Mouse (Mus musculus) small intestine, adult 10 weeks (tissue): ENCODE data around the gene Ccdc152. TPM values are rescaled to one million over a fixed set of nuclear protein-coding genes. Genes with fewer than 3 reads are reported as not detected.

Experiments used
- polyA plus RNA-seq: library from polyadenylated mRNA; stranded (reverse); fragments of 350-450 nt; fragmentation: Illumina TruSeq; extraction: RNeasy Lipid Tissue Mini Kit (QIAGEN cat#74804); gene quantifications from one replicate; pipeline ENCODE4 v1.2.3, GENCODE M21; 2014; ENCODE audit warnings: low replicate concordance

Gene Ccdc152
- not detected for polyA plus RNA-seq

GRCm38 (mm10) chr15:3303426-3303825 lies at the start of gene Ccdc152:
Ccdc152 (minus strand) TSS chr15:3303526.

DNA sequence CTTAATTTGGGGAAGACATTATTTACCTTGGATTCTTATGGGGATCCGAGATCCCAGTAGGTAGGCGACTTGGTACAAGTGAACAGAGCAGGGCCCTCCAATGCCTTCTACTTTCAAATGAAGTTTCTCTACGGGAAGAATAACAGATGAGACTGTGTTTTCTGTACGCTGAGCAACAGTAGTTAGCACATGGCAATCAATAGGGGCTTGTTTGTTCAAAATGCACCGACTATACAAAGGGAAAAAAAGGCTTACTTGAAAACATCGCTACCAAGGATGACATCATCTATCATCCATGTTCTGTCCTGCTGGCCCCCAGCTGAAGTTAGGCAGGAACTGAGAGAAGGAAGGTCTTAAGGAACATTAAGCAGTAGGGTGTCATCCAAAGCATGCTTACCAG lies 35.1 kb downstream of the Ccdc152 start, which contains the start of gene Selenop:
Selenop (plus strand) TSS at position 301 of the 400 bp plus-strand sequence.

Other genes with a start within 250 kb of the Ccdc152 start
- gene Selenop, start 35.0 kb downstream of the Ccdc152 start, polyA plus RNA-seq: 17,529 TPM